Mouse (Mus musculus) cerebellum, adult 8-10 months (tissue): ENCODE data around the gene Pde1a.

ENCODE experiments used
- DNase-seq: peaks from one replicate; pipeline ENCODE4 v3.0.0; 2022

Pde1a gene

DNA sequence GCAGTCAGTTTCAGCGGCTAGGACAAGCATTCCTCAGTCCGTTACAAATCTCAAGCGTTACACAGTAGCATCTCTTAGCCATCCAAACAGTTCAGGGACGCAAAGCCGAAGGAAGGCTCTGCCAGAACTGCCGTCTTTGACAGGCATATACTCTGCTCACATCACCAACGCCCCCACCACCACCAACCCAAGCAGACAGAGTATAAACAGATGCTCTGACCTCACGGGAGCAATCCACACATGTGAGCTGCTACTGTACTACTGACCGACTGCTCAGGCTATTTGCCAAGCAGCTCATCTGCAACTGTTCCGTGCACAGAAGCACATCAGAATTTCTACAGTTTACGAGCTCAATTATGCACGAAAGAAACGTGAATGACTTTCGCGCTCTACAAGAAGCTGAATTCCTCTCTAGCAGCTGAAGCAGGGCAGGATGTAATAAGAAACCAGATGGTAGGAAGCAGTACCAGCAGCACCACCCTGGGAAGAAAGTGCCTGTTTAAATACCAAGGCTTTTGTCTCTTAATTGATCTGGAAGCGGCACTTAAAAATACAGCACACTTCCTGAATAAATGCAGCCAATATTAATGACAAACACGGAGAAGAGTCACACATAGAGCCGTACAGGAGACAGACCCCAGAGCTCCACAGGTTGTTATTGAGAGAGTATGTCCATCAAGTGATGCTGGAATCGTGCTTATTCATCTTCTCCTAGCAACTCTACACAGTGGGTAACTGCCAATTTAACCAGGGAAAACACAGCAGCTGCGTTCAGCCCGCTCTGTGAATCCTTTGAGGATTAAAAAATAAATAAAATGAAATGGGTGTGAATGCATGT lies at the start of gene Pde1a:
Gene Pde1a, minus strand, starts transcription at position 598 of the 838 bp plus-strand sequence.
- no peak for DNase-seq

- no peak for DNase-seq
These were observed 49.5 kb upstream of the Pde1a start for GRCm38 (mm10) chr2:80178608-80179280.

DNA sequence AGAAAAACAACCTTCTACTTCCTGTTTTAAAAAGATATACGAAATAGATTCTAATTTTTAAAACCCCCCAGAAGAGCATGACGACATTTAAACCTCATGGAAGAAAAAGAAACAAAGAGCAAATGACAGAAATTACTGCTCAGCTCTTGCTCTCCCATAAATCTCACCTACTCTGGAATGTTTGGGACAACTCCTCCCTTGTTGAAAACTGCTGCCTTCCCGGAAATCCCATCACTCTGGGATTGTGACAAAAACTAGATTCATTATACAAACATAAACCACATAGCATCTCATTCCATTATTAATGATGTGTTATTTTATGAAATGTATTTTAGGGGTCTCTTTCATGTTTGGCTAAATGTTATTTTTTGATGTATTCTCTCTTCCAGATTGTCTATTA lies 48.9 kb upstream of the Pde1a start:
- no peak for DNase-seq

DNA sequence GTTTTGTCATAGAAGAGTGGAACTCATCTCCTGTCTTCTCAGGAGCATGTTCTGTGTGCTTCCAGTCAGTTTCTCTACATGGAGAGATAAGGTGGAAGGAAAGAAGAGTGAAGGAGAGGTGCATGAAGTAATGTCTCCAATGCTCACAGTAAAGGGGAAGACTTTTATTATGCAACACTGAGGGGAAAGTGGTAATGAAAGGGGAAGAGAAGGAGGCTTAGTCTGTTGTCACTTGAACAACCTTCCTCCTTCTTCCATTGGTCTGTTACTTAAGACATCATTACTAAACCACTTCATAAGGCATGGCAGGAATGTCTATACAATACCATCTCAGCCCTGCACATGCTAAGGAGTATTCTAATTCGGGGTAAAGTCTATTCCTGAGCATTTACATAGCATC lies 38.8 kb upstream of the Pde1a start:
- DNase-seq, result no peak

DNA sequence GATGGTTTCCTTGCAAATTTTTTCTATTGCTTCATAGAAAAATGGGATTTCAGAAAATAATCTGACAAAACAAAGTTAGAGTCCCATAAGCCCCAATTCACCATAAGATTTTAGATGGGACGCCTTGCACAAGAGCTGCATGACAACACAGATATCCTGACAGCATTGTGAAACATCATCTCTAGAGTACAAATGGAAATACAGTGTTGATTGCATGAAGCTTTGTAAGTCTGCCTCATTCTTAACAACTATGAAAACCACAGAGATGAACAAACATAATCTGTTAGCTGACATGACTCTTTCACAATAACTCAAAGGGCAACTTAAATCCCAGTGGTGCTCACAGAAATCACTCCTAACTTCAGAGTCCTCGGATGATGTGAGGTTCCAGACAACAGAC lies 29.5 kb upstream of the Pde1a start:
- no peak for DNase-seq

GRCm38 (mm10) chr2:80158196-80158595 lies 28.9 kb upstream of the Pde1a start:
- no peak for DNase-seq

- no peak for DNase-seq
These were observed 20.8 kb upstream of the Pde1a start for GRCm38 (mm10) chr2:80150019-80150418.

GRCm38 (mm10) chr2:80149332-80149731 lies 20.1 kb upstream of the Pde1a start:
- DNase-seq, result no peak

DNA sequence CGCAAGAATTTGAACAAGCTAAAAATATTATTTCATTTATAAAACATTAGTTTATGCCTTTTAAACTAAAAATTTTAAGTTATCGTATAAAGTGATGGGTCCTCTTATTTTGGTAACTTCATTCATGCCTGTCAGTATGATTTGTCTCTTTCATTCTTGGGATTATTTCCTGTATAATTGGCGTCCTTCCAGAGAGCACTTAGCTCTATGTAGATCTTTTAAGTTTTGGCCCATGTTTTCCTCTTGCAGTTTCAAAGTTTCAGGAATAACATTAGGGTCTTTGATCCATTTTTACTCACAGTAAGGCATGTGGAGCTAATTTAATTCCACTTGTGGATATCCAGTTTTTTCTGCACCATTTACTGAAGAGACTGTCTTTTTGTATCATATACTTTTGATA lies 5.8 kb upstream of the Pde1a start:
- DNase-seq, result no peak

GRCm38 (mm10) chr2:80132677-80133076 lies 3.4 kb upstream of the Pde1a start:
- DNase-seq, result no peak

DNA sequence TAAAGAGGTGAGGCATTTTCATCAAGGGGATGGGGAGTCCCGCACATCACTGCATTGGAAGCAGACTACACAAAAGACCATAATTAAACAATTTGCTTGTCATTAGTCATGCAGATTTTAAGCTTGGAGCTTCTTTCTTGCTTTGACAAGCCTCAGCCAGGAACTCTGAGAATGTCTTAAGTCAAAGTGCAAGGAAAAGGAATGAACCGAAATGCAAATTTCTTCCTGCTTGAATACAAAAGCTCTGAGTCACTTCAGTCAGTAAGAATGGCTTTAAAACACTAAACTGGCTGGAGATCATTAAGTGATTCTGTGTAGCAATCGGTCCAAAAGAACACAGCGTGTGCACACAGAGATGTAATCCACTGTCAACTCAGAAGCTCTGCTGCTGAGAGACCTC lies 2.6 kb downstream of the Pde1a start:
- no peak for DNase-seq

- no peak for DNase-seq
These were observed 42.4 kb downstream of the Pde1a start for GRCm38 (mm10) chr2:80086891-80087290.

GRCm38 (mm10) chr2:80080090-80080821 lies 49.0 kb downstream of the Pde1a start:
- no peak for DNase-seq

DNA sequence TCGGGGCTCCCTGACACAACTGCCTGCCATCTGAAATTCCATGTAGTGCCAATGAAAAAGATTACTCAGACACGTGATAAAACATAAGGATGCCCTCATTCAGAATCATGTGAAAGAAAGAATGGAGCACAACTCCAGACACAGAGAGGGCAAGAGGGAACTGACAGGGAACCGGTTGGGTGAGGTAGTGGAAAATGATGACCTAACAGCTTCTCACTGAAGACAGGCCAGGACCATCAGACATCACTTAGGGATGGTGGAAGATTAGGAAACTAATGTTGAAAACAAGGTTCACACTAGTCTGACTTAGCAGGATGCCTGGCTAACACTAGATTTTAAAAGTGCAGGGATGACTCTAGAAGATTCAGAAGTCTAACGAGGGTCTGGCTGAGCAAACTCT lies 49.6 kb downstream of the Pde1a start:
- DNase-seq, result no peak

GRCm38 (mm10) chr2:80076323-80076722 lies 52.9 kb downstream of the Pde1a start:
- no peak for DNase-seq

- DNase-seq, result no peak
These were observed 54.7 kb downstream of the Pde1a start for GRCm38 (mm10) chr2:80074531-80074930.

DNA sequence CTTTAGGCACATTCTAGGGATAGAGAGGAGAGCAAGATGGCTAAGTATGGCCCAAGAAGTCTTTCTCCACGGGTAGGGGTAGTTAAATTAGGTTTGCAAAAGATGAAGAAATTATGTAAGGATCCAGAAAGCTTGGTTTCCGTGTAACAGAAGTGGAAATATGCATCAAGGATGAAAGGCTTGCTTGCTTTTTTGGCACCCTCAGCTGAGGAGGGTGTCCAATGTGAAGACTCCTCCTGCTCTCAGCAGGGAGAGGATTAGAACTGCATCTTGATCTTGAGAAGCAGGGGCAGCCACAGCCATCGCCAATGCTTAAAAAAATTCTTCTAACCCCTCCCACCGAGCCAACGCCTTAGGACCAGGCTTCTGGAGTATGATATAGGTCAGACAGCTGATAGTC lies 55.2 kb downstream of the Pde1a start:
- DNase-seq, result no peak

- DNase-seq, result no peak
These were observed 55.8 kb downstream of the Pde1a start for GRCm38 (mm10) chr2:80073426-80073825.

GRCm38 (mm10) chr2:80069745-80070144 lies 59.5 kb downstream of the Pde1a start:
- DNase-seq, result no peak

- no peak for DNase-seq
These were observed 62.8 kb downstream of the Pde1a start for GRCm38 (mm10) chr2:80066449-80066848.

DNA sequence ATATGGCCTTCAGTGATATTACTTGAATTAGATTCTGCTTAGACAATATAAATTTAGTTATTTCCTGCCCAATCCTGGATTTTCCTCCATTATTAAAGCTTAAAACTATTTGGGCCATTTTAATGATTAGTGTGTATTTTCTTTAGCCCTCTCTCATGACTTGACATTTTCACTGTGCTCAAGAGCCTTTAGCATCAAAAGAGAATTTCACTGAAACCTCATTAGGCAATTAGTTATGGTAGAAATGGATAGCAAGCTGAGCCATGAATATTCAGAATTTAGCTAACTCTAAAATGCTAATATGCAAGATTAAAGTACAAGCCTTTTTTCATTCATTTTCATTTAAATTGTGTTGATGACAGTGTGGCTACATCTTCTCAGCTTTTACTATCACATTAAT lies 73.2 kb downstream of the Pde1a start:
- DNase-seq, result no peak

GRCm38 (mm10) chr2:80054042-80054441 lies 75.2 kb downstream of the Pde1a start:
- no peak for DNase-seq

- DNase-seq, result no peak
These were observed 82.3 kb downstream of the Pde1a start for GRCm38 (mm10) chr2:80046751-80047513.
